7 mouse cellular contexts compared by ENCODE assay signal in genomic region chr12:95694507-95694906, GRCm38 (mm10). TPM values are rescaled to one million over a fixed set of nuclear protein-coding genes. Genes with fewer than 3 reads are reported as not detected.
DNase-seq lines count a peak whose midpoint lies in the region; ATAC-seq and TF ChIP-seq lines count a peak whose summit lies in the region.

No protein-coding gene starts in this region.

- no peak for TF ChIP-seq CTCF in lung, postnatal 0 days (IDR thresholded peaks at IDR 0.05)
- no peak for TF ChIP-seq CTCF in thymus, adult 2 months (IDR thresholded peaks at IDR 0.05; ENCODE audit: borderline replicate concordance, control insufficient read depth, extremely low read depth, insufficient read depth, low read length, poor library complexity)

- no peak overlapping the region for H3K27ac ChIP-seq in lung, postnatal 0 days (ENCODE audit: low read length)
- peak overlapping the region; percentile 93 for H3K27ac ChIP-seq in forebrain, embryonic 16.5 days (ENCODE audit: low read length)
- H3K27ac ChIP-seq in limb, embryonic 15.5 days, result peak overlapping the region; percentile 95
- peak overlapping the region; percentile 92 for H3K27ac ChIP-seq in stomach, embryonic 15.5 days
- no peak overlapping the region for H3K27ac ChIP-seq in thymus, adult 2 months (ENCODE audit: control insufficient read depth, insufficient read depth, low read length)

- ATAC-seq in lung, postnatal 0 days, result no peak
- ATAC-seq in forebrain, embryonic 16.5 days, result no peak
- ATAC-seq in limb, embryonic 15.5 days (ENCODE audit: insufficient number of reproducible peaks, low FRiP score, low TSS enrichment, low read depth), result 0 out of 2 replicates have a peak, but pooled peaks have one; percentile 3
- no peak for ATAC-seq in stomach, embryonic 15.5 days (ENCODE audit: insufficient read depth, low FRiP score, low read depth)

- H3K27me3 ChIP-seq in lung, postnatal 0 days (replicated peaks; ENCODE audit: insufficient read depth, low read length), result peaks cover 16% of the 10 kb centered on the region
- no peaks in the 10 kb centered on the region for H3K27me3 ChIP-seq in forebrain, embryonic 16.5 days (replicated peaks; ENCODE audit: control insufficient read depth, insufficient read depth, low read length)
- H3K27me3 ChIP-seq in limb, embryonic 15.5 days, result no peaks in the 10 kb centered on the region; the same call in 1 of the 2 replicates
- peaks cover 3% of the 10 kb centered on the region; the same call in 1 of the 2 replicates for H3K27me3 ChIP-seq in stomach, embryonic 15.5 days (replicated peaks)
- H3K27me3 ChIP-seq in thymus, adult 2 months (ENCODE audit: control insufficient read depth, insufficient read depth, low read length), result no peaks in the 10 kb centered on the region; the same call in 1 of the 2 replicates

- H3K4me3 ChIP-seq in lung, postnatal 0 days (ENCODE audit: low read depth, low read length), result peak overlapping the region; percentile 65
- peak overlapping the region; percentile 67 for H3K4me3 ChIP-seq in forebrain, embryonic 16.5 days (replicated peaks; ENCODE audit: low read length)
- H3K4me3 ChIP-seq in limb, embryonic 15.5 days, result peak overlapping the region; percentile 83
- peak overlapping the region; percentile 76 for H3K4me3 ChIP-seq in stomach, embryonic 15.5 days (replicated peaks)
- H3K4me3 ChIP-seq in thymus, adult 2 months (ENCODE audit: control insufficient read depth, insufficient read depth, low read length), result no peak overlapping the region

- 0% methylated on average over 8 of the region's 8 CpGs for WGBS in lung, postnatal 0 days
- WGBS in forebrain, embryonic 16.5 days, result 1% methylated on average over 8 of the region's 8 CpGs
- 0% methylated on average over 8 of the region's 8 CpGs for WGBS in limb, embryonic 15.5 days
- 0% methylated on average over 8 of the region's 8 CpGs for WGBS in stomach, embryonic 15.5 days
- 5% methylated on average over 8 of the region's 8 CpGs for WGBS in thymus, adult 2 months

- peaks cover 15% of the 10 kb centered on the region; the same call in 1 of the 2 replicates for H3K4me1 ChIP-seq in lung, postnatal 0 days (ENCODE audit: insufficient read depth, low read depth, low read length)
- peaks cover 19% of the 10 kb centered on the region for H3K4me1 ChIP-seq in forebrain, embryonic 16.5 days (replicated peaks; ENCODE audit: control insufficient read depth, insufficient read depth, low read length)
- H3K4me1 ChIP-seq in limb, embryonic 15.5 days, result peaks cover 24% of the 10 kb centered on the region
- H3K4me1 ChIP-seq in stomach, embryonic 15.5 days, result peaks cover 14% of the 10 kb centered on the region; the same call in 1 of the 2 replicates
- no peaks in the 10 kb centered on the region for H3K4me1 ChIP-seq in thymus, adult 2 months (replicated peaks; ENCODE audit: control insufficient read depth, insufficient read depth, low read length)

- no peaks in the 10 kb centered on the region for H3K9me3 ChIP-seq in lung, postnatal 0 days (ENCODE audit: low read length)
- H3K9me3 ChIP-seq in forebrain, embryonic 16.5 days (ENCODE audit: control insufficient read depth, low read length), result no peaks in the 10 kb centered on the region
- H3K9me3 ChIP-seq in limb, embryonic 15.5 days, result no peaks in the 10 kb centered on the region
- H3K9me3 ChIP-seq in stomach, embryonic 15.5 days, result no peaks in the 10 kb centered on the region

- no peaks in the 10 kb centered on the region for H3K36me3 ChIP-seq in lung, postnatal 0 days (ENCODE audit: insufficient read depth, low read length)
- no peaks in the 10 kb centered on the region for H3K36me3 ChIP-seq in forebrain, embryonic 16.5 days (ENCODE audit: control insufficient read depth, insufficient read depth)
- H3K36me3 ChIP-seq in limb, embryonic 15.5 days, result no peaks in the 10 kb centered on the region
- H3K36me3 ChIP-seq in stomach, embryonic 15.5 days, result no peaks in the 10 kb centered on the region
- no peaks in the 10 kb centered on the region for H3K36me3 ChIP-seq in thymus, adult 2 months (ENCODE audit: control insufficient read depth, insufficient read depth, low read length)

- peak; percentile 6 for DNase-seq in lung, postnatal 0 days (ENCODE audit: low spot score)
- DNase-seq in lung, postnatal 36 days, result no peak
- no peak for DNase-seq in adrenal gland, adult (ENCODE audit: inconsistent age in 2 of 2, low spot score in 1 of 2)
- DNase-seq in thymus, adult 2 months, result no peak

- no peak for TF ChIP-seq EP300 in lung, postnatal 0 days (IDR thresholded peaks at IDR 0.05)

- H3K9ac ChIP-seq in lung, postnatal 0 days (replicated peaks; ENCODE audit: low read depth), result 0 out of 2 replicates have a peak overlapping the region, but pooled peaks have one; percentile 0
- H3K9ac ChIP-seq in forebrain, embryonic 16.5 days (replicated peaks; ENCODE audit: low read depth, low read length), result peak overlapping the region; percentile 79
- peak overlapping the region; percentile 39; the same call in 1 of the 2 replicates for H3K9ac ChIP-seq in limb, embryonic 15.5 days
- H3K9ac ChIP-seq in stomach, embryonic 15.5 days, result peak overlapping the region; percentile 32; the same call in 1 of the 2 replicates

- TF ChIP-seq POLR2A in thymus, adult 2 months (IDR thresholded peaks at IDR 0.05; ENCODE audit: control insufficient read depth, extremely low read depth, insufficient read depth, low read length, poor library complexity), result no peak

- peak overlapping the region; percentile 87 for H3K4me2 ChIP-seq in lung, postnatal 0 days (replicated peaks; ENCODE audit: low read depth, low read length)
- peak overlapping the region; percentile 64 for H3K4me2 ChIP-seq in forebrain, embryonic 16.5 days (ENCODE audit: low read length)
- peak overlapping the region; percentile 83 for H3K4me2 ChIP-seq in limb, embryonic 15.5 days
- peak overlapping the region; percentile 86 for H3K4me2 ChIP-seq in stomach, embryonic 15.5 days

RNA-seq across cellular contexts. Expression of gene Flrt2, which starts 2.5 kb away (rescaled TPM):
- 1.7 and 2.2 TPM in 2 replicates for polyA plus RNA-seq in lung, postnatal 0 days (2015; fragmentation: Nextera tagmentation; extraction: Ambion mirVana)
- polyA plus RNA-seq in forebrain, embryonic 16.5 days (2015; fragmentation: Nextera tagmentation; extraction: Ambion mirVana), result 36.3 and 43.9 TPM in 2 replicates
- polyA plus RNA-seq in limb, embryonic 15.5 days (2015; fragmentation: Nextera tagmentation; extraction: Ambion mirVana), result 37.2 and 46.3 TPM in 2 replicates
- polyA plus RNA-seq in stomach, embryonic 15.5 days (2015; fragmentation: Nextera tagmentation; extraction: Ambion mirVana), result 25.7 and 30.2 TPM in 2 replicates
- 1.1 TPM in 2 replicates for polyA plus RNA-seq in thymus, adult 2 months (2012; rRNA removed)

Comparison
In these comparisons a context has a peak if more than half of its experiments do, and no peak if none do; other contexts are left out.
1. H3K27ac ChIP-seq: peak in forebrain, embryonic 16.5 days (single experiment), limb, embryonic 15.5 days (single experiment) and stomach, embryonic 15.5 days (single experiment); none in lung, postnatal 0 days (single experiment) and thymus, adult 2 months (single experiment).
2. H3K9ac ChIP-seq: peak in every context shown above with its lines; median percentile 79 in forebrain, embryonic 16.5 days; 39 in limb, embryonic 15.5 days; 32 in stomach, embryonic 15.5 days; 0 in lung, postnatal 0 days.
3. Peak in every context shown above with its lines, with median percentiles within 50 percentile points of each other: H3K4me2 ChIP-seq.